Mouse (Mus musculus) stomach, embryonic 14.5 days (tissue): ENCODE measurements around the gene Foxs1. TPM values are rescaled to one million over a fixed set of nuclear protein-coding genes. Genes with fewer than 3 reads are reported as not detected.
A peak's percentile ranks its signal among the peaks of the same experiment; 100 is the strongest.

Source experiments
- ATAC-seq: fragments of 200-750 bp; cut with Nextera tagmentation; 2 replicates; pipeline ENCODE4 v1.8.0; 2017; ENCODE audit warnings: low read depth, moderate TSS enrichment; ENCODE audit not compliant: insufficient number of reproducible peaks, insufficient read depth, low FRiP score
- H3K27ac ChIP-seq: fragments of 300-500 bp; sonication (generic); 2 replicates; pipeline ENCODE4 v1.5.1; 2014; ENCODE audit warnings: mild to moderate bottlenecking, low read length, moderate library complexity, mixed read lengths
- H3K27me3 ChIP-seq: fragments of 300-500 bp; sonication (generic); 2 replicates; pipeline ENCODE4 v1.6.1; 2014; ENCODE audit warnings: low read length, control low read depth, mixed read lengths; ENCODE audit not compliant: control insufficient read depth, insufficient read depth
- H3K36me3 ChIP-seq: fragments of 300-500 bp; sonication (generic); 2 replicates; pipeline ENCODE4 v1.6.1; 2014; ENCODE audit warnings: mild to moderate bottlenecking, control low read depth, low read length, moderate library complexity, mixed read lengths; ENCODE audit not compliant: control insufficient read depth, insufficient read depth
- H3K4me1 ChIP-seq: fragments of 300-500 bp; sonication (generic); 2 replicates; pipeline ENCODE4 v1.6.1; 2014; ENCODE audit warnings: low read length, control low read depth, mixed read lengths; ENCODE audit not compliant: control insufficient read depth, insufficient read depth
- H3K4me2 ChIP-seq: fragments of 300-500 bp; sonication (generic); replicated peaks from 2 replicates; pipeline ENCODE4 v1.6.1; 2014; ENCODE audit warnings: low read depth, low read length, control low read depth
- H3K4me3 ChIP-seq: fragments of 300-500 bp; sonication (generic); 2 replicates; pipeline ENCODE4 v1.5.1; 2014; ENCODE audit warnings: low read depth, low read length, control low read depth
- H3K9ac ChIP-seq: fragments of 300-500 bp; sonication (generic); replicated peaks from 2 replicates; pipeline ENCODE4 v1.6.1; 2014; ENCODE audit warnings: low read depth, mild to moderate bottlenecking, control low read depth, low read length, moderate library complexity, mixed read lengths
- H3K9me3 ChIP-seq: fragments of 300-500 bp; sonication (generic); 2 replicates; pipeline ENCODE4 v1.6.1; 2016; ENCODE audit warnings: low read depth, low read length, control low read depth; ENCODE audit not compliant: control insufficient read depth
- WGBS: fragments of 180-500 bp; shearing (Covaris S2); extraction: QIAGEN DNeasy Blood & Tissue Kit; methylation state at CpG from one replicate; pipeline ENCODE4 v1.1.7; 2014; 5-methylcytosine and 5-hydroxymethylcytosine counted together
- polyA plus RNA-seq: library from polyadenylated mRNA; unstranded; fragments of >200 nt; fragmentation: Nextera tagmentation; extraction: Ambion mirVana; gene quantifications from 2 replicates; pipeline ENCODE4 v1.2.1, GENCODE M21; 2014

The Foxs1 gene
- polyA plus RNA-seq, 1 experiment from 2014 or later = 3.3 TPM

DNA sequence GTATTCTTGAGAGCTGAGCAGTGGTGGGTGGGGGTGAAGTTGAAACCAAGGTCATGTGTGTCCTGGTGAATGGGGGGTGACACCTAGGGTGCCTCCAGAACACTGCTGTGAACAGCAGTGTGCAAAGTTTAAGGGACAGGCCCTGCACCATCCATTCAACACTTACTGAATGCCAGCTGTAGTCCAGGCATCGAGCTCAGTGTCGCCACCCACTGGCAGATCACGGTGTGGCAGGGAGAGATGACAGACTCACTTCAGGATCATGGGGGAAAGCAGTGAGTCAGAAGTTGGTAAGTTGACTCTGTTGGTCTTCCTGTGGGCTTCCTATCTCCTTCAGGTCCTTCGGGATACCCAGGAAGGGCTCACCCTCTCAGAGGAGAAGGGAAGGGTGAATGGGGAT, 6.8 kb upstream of the Foxs1 start:
- H3K4me1 ChIP-seq = peaks cover 5% of the 10 kb centered on the region; the same call in 1 of the 2 replicates
- no peak overlapping the region for H3K4me2 ChIP-seq
- H3K4me3 ChIP-seq = no peak overlapping the region
- H3K27ac ChIP-seq = no peak overlapping the region
- no peaks in the 10 kb centered on the region for H3K36me3 ChIP-seq
- peaks cover 25% of the 10 kb centered on the region for H3K27me3 ChIP-seq
- WGBS = 14% methylated on average over 4 of the region's 4 CpGs
- ATAC-seq = no peak
- H3K9me3 ChIP-seq = no peaks in the 10 kb centered on the region
- H3K9ac ChIP-seq = no peak overlapping the region

DNA sequence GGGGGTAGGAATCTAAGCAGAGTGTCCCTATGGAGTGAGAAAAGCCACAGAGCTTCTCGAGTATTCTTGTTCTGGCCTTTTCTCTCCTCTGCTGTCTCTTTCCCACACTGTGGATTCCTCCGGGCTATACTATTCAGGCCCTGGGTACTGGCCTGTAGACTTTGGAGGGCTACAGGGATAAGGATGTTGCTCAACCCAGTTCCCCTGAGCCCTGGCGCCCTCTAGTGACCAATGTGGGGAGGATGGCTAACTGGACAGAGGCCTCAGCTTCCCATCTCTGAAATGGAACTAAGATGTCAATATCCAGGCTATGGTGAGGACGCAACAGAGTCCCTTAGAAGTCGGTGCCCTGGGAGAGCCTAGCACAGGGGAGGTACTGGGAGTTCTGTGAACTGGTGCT, 606 bp upstream of the Foxs1 start:
- Histone ChIP-seq H3K4me1 (no peaks in the 10 kb centered on the region), H3K27ac (no peak overlapping the region), H3K9me3 (no peaks in the 10 kb centered on the region), H3K36me3 (no peaks in the 10 kb centered on the region), H3K4me2 (no peak overlapping the region), H3K9ac (no peak overlapping the region), H3K27me3 (no peaks in the 10 kb centered on the region), H3K4me3 (no peak overlapping the region)
- ATAC-seq = no peak
- 41% methylated on average over 5 of the region's 5 CpGs for WGBS

DNA sequence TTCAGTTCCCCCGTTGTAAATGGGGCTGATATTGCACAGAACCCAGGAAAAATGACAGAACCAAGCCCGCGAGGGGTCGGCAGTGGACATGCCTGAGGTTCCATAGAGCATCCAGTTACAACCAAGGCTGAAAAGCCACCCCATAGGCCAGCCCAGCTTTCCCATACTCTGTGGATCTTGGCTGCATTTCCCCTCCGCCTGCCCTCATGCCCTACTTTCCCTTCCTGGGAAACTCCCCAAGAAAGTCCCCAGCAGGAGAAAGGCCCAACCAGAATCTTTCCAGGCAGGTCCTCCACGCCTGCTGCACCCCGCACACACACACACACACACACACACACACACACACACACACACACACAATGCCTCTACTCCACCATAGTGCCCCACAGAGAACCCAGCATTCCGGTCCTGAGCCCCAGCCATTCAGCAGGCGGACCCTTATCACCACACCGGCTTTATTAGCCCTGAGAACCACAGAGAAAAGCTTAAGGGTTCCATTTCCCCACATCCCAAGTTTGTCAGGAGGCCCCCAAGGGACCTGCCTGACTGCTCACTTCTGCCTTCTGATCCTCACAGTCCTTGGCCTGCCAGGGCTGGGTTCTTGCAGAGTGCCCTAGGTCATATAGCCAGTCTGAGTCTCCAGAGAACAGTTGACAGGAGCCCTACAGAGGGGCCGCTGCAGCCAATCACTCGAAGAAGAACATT, 1.4 kb downstream of the Foxs1 start:
- Histone ChIP-seq H3K36me3 (no peaks in the 10 kb centered on the region), H3K4me1 (peaks cover 2% of the 10 kb centered on the region; the same call in 1 of the 2 replicates), H3K27ac (no peak overlapping the region), H3K4me2 (no peak overlapping the region; the same call in 1 of the 2 replicates), H3K9ac (no peak overlapping the region), H3K4me3 (no peak overlapping the region), H3K27me3 (no peaks in the 10 kb centered on the region), H3K9me3 (no peaks in the 10 kb centered on the region)
- 66% methylated on average over 12 of the region's 12 CpGs for WGBS
- no peak for ATAC-seq

DNA sequence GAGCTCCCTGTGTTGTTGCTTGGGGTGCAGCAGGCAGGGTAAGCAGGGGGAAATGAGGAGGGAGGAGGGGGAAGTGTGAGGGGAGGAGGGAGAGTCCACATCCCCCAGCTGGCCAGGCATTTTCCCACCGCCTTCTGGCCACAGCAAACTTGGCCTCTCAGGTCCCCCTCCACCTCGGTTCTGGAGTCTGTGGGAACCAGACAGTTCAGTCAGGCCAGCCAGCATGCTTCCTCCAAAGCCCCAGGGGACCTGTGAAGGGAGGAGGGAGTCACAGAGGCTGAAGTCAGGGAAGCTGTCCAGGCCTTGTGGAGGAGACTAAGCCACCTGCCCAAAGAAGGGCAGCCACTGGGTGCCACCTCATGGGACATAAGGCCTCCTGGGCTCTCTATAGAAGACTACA, 2.7 kb downstream of the Foxs1 start:
- no peak overlapping the region for H3K9ac ChIP-seq
- H3K36me3 ChIP-seq = no peaks in the 10 kb centered on the region
- H3K4me1 ChIP-seq = peaks cover 8% of the 10 kb centered on the region
- H3K9me3 ChIP-seq = no peaks in the 10 kb centered on the region
- no peak overlapping the region for H3K4me2 ChIP-seq
- H3K27me3 ChIP-seq = no peaks in the 10 kb centered on the region
- no peak overlapping the region for H3K27ac ChIP-seq
- ATAC-seq = no peak
- no peak overlapping the region for H3K4me3 ChIP-seq
- WGBS = 38% methylated on average over 2 of the region's 2 CpGs

DNA sequence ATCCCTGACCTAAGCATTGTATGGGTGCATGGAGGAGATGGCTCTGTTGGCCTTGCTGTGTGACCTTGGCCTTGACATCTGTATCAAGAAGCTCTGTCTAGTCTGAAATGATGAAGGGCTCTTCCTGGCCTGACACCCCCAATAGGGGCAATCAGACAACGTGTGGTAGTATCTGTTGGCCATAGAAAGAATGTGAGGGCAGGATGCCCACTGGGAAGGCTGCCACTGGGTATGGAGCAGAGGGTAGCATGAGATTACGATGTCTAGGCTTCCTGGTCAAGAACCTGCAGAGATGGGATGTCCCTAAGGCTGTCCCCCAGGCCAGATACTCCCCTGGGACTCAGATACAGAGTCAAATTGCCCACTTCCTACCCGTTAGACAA, 4.0 kb downstream of the Foxs1 start:
- peaks cover 8% of the 10 kb centered on the region for H3K4me1 ChIP-seq
- H3K9ac ChIP-seq = no peak overlapping the region
- ATAC-seq = no peak
- no peaks in the 10 kb centered on the region for H3K36me3 ChIP-seq
- H3K4me2 ChIP-seq = no peak overlapping the region
- no peaks in the 10 kb centered on the region for H3K9me3 ChIP-seq
- no peaks in the 10 kb centered on the region for H3K27me3 ChIP-seq
- H3K4me3 ChIP-seq = no peak overlapping the region
- WGBS = 64% methylated on average over 3 of the region's 3 CpGs
- H3K27ac ChIP-seq = peak overlapping the region; percentile 63; the same call in 1 of the 2 replicates

DNA sequence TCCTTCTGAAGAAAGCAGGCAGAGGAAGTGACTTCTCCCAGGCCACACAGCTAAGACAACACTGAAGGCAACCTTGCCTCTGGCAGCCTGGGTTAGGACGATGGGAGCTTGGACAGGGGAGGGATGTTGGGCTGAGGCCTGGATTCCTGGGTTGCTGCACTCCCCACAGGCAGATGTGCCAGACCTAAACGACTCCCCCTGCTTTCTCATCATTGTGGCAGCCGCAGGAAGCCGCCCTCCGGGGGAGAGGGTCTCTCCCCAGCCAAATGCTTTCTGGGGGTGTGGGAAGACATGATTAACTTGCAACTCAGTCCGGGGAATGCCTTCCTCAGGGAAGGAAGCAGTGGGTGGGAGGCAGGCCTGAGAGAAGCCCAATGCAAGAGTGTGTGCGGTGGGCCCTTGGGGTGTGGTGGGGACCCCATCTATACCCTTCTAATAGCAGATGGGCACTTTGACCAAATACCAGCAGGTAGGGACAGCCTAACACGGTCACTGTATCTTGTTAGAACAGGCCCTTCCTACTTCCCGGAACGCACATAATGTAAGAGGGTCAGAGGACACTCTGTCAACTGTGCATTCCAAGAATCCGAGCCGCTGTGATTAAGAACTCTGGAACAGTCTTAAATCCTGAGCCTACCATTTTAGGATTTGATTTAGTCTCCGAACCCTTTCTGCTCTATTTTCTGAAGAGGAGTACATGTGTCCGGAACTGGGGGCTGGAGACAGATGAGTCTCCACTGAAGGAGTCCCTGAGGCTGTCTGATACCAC, 4.6 kb downstream of the Foxs1 start:
- Histone ChIP-seq H3K4me1 (peaks cover 8% of the 10 kb centered on the region), H3K4me2 (no peak overlapping the region), H3K27me3 (no peaks in the 10 kb centered on the region), H3K9ac (no peak overlapping the region), H3K27ac (peak overlapping the region; percentile 63), H3K36me3 (no peaks in the 10 kb centered on the region), H3K9me3 (no peaks in the 10 kb centered on the region), H3K4me3 (no peak overlapping the region)
- WGBS = 40% methylated on average over 14 of the region's 14 CpGs
- ATAC-seq = no peak

DNA sequence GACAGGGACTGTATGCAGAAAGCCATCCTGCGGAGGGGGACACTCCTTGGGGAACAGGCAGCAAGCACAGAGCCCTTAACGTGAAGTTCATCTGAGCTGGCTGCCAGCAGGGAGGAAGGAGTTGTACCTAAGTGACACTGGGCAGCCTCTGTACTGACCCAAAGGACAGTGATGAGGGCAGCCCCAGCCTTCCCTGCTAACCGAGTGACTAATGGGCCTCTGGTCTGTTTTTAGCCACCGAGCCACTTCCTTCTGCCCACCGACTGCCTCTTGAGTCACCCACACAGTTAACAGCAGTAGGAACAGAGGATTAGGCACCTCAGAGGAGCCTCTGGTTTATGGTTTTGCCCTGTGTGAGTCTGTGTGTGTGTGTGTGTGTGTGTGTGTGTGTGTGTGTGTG, 5.6 kb downstream of the Foxs1 start:
- H3K36me3 ChIP-seq = no peaks in the 10 kb centered on the region
- no peaks in the 10 kb centered on the region for H3K27me3 ChIP-seq
- WGBS = 51% methylated on average over 5 of the region's 5 CpGs
- no peak for ATAC-seq
- H3K4me2 ChIP-seq = no peak overlapping the region
- no peaks in the 10 kb centered on the region for H3K9me3 ChIP-seq
- no peak overlapping the region for H3K9ac ChIP-seq
- H3K4me3 ChIP-seq = no peak overlapping the region
- peaks cover 8% of the 10 kb centered on the region for H3K4me1 ChIP-seq
- H3K27ac ChIP-seq = no peak overlapping the region

DNA sequence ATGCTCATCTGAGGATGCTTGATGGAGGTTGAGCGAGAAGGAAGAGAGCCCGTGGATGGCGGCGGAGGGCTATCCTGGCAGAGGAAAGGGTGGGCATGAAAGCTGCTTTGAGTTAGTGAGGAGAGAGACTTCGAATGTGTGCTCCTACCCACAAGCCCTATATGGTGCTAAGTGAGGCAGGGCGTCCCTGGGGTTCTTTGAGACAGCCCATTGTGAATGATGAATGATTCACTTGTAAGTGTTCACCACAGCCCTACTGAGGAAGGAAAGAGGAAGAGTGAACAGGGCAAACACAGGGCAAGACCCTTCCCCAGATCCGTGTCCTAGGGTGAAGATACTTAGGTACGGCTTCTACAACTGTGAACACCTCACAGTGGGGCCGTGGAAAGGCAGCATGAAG, 6.1 kb downstream of the Foxs1 start:
- Histone ChIP-seq H3K36me3 (no peaks in the 10 kb centered on the region), H3K4me2 (no peak overlapping the region), H3K4me3 (no peak overlapping the region), H3K4me1 (peaks cover 8% of the 10 kb centered on the region), H3K9ac (no peak overlapping the region), H3K27me3 (no peaks in the 10 kb centered on the region), H3K9me3 (no peaks in the 10 kb centered on the region), H3K27ac (no peak overlapping the region)
- ATAC-seq = no peak
- 69% methylated on average over 9 of the region's 9 CpGs for WGBS
